Mouse (Mus musculus): ENCODE data around the gene Olfr370. TPM values are rescaled to one million over a fixed set of nuclear protein-coding genes. Genes with fewer than 3 reads are reported as not detected.
"Not testable (repeated sequence)": the region's sequence is repeated elsewhere in the genome, so short reads cannot be mapped to it uniquely, and the experiment has no call there.

Gene Olfr370
- polyA plus RNA-seq (2015; fragmentation: Nextera tagmentation; extraction: Ambion mirVana), result not detected in 2 replicates

- ATAC-seq (replicated peaks; ENCODE audit: insufficient number of reproducible peaks, insufficient read depth, low FRiP score, low read depth), result no peak
- Histone ChIP-seq H3K36me3 (no peaks in the 10 kb centered on the region), H3K4me2 (no peak within 1 kb of the TSS), H3K9me3 (replicated peaks) (no peaks in the 10 kb centered on the region), H3K27ac (no peak within 1 kb of the TSS), H3K4me3 (no peak within 1 kb of the TSS), H3K27me3 (no peaks in the 10 kb centered on the region), H3K4me1 (replicated peaks) (no peaks in the 10 kb centered on the region), H3K9ac (no peak within 1 kb of the TSS)
- WGBS, result 63% methylated on average over 3 of the region's 3 CpGs
Measured at GRCm38 (mm10) chr8:83535736-83536135, at the start of gene Olfr370. Gene Olfr370, plus strand, starts transcription at chr8:83535780.

- H3K36me3 ChIP-seq, result no peaks in the 10 kb centered on the region
- H3K4me2 ChIP-seq, result no peak overlapping the region
- H3K27me3 ChIP-seq, result no peaks in the 10 kb centered on the region
- H3K4me1 ChIP-seq (replicated peaks), result no peaks in the 10 kb centered on the region
- no peak overlapping the region for H3K27ac ChIP-seq
- ATAC-seq (replicated peaks; ENCODE audit: insufficient number of reproducible peaks, insufficient read depth, low FRiP score, low read depth), result no peak
- WGBS, result 76% methylated on average over 3 of the region's 3 CpGs
- H3K4me3 ChIP-seq, result no peak overlapping the region
- no peak overlapping the region for H3K9ac ChIP-seq
- no peaks in the 10 kb centered on the region for H3K9me3 ChIP-seq (replicated peaks)
Measured at GRCm38 (mm10) chr8:83511696-83512095, 23.9 kb upstream of the Olfr370 start.

GRCm38 (mm10) chr8:83520432-83520831 lies 15.1 kb upstream of the Olfr370 start:
- Histone ChIP-seq H3K4me2 (no peak overlapping the region), H3K9ac (no peak overlapping the region), H3K4me1 (replicated peaks) (no peaks in the 10 kb centered on the region), H3K36me3 (no peaks in the 10 kb centered on the region), H3K4me3 (no peak overlapping the region), H3K9me3 (replicated peaks) (no peaks in the 10 kb centered on the region), H3K27ac (no peak overlapping the region), H3K27me3 (no peaks in the 10 kb centered on the region)
- ATAC-seq (replicated peaks; ENCODE audit: insufficient number of reproducible peaks, insufficient read depth, low FRiP score, low read depth), result no peak
- WGBS, result 67% methylated on average over 3 of the region's 3 CpGs

- WGBS, result 60% methylated on average over 3 of the region's 3 CpGs
- H3K27me3 ChIP-seq; H3K9me3 ChIP-seq (replicated peaks); H3K4me1 ChIP-seq (replicated peaks); H3K4me3 ChIP-seq; H3K9ac ChIP-seq; H3K36me3 ChIP-seq; H3K4me2 ChIP-seq; ATAC-seq (replicated peaks; ENCODE audit: insufficient number of reproducible peaks, insufficient read depth, low FRiP score, low read depth); H3K27ac ChIP-seq: not testable (repeated sequence)
Measured at GRCm38 (mm10) chr8:83520907-83521306, 14.7 kb upstream of the Olfr370 start.

GRCm38 (mm10) chr8:83521310-83521709 lies 14.3 kb upstream of the Olfr370 start:
- Histone ChIP-seq H3K27me3 (no peaks in the 10 kb centered on the region), H3K27ac (no peak overlapping the region), H3K4me1 (replicated peaks) (no peaks in the 10 kb centered on the region), H3K4me3 (no peak overlapping the region), H3K36me3 (no peaks in the 10 kb centered on the region), H3K9me3 (replicated peaks) (no peaks in the 10 kb centered on the region), H3K9ac (no peak overlapping the region), H3K4me2 (no peak overlapping the region)
- no peak for ATAC-seq (replicated peaks; ENCODE audit: insufficient number of reproducible peaks, insufficient read depth, low FRiP score, low read depth)
- WGBS, result 6% methylated on average over 1 of the region's 1 CpGs

- no peak overlapping the region for H3K27ac ChIP-seq
- no peak overlapping the region for H3K9ac ChIP-seq
- no peak for ATAC-seq (replicated peaks; ENCODE audit: insufficient number of reproducible peaks, insufficient read depth, low FRiP score, low read depth)
- H3K4me2 ChIP-seq, result no peak overlapping the region
- no peaks in the 10 kb centered on the region for H3K9me3 ChIP-seq (replicated peaks)
- H3K4me1 ChIP-seq (replicated peaks), result no peaks in the 10 kb centered on the region
- H3K36me3 ChIP-seq, result no peaks in the 10 kb centered on the region
- no peaks in the 10 kb centered on the region for H3K27me3 ChIP-seq
- no peak overlapping the region for H3K4me3 ChIP-seq
- 76% methylated on average over 2 of the region's 2 CpGs for WGBS
Measured at GRCm38 (mm10) chr8:83534802-83535201, 778 bp upstream of the Olfr370 start.

- Histone ChIP-seq H3K4me3 (no peak overlapping the region), H3K27me3 (no peaks in the 10 kb centered on the region), H3K9ac (no peak overlapping the region), H3K27ac (no peak overlapping the region), H3K9me3 (replicated peaks) (no peaks in the 10 kb centered on the region), H3K36me3 (no peaks in the 10 kb centered on the region), H3K4me2 (no peak overlapping the region), H3K4me1 (replicated peaks) (peaks cover 7% of the 10 kb centered on the region)
- ATAC-seq (replicated peaks; ENCODE audit: insufficient number of reproducible peaks, insufficient read depth, low FRiP score, low read depth), result no peak
- 60% methylated on average over 3 of the region's 3 CpGs for WGBS
Measured at GRCm38 (mm10) chr8:83562669-83563068, 27.1 kb downstream of the Olfr370 start.

GRCm38 (mm10) chr8:83563246-83563645 lies 27.7 kb downstream of the Olfr370 start:
- Histone ChIP-seq H3K4me1 (replicated peaks) (peaks cover 13% of the 10 kb centered on the region), H3K4me3 (no peak overlapping the region), H3K4me2 (no peak overlapping the region), H3K36me3 (no peaks in the 10 kb centered on the region), H3K27ac (no peak overlapping the region), H3K9me3 (replicated peaks) (no peaks in the 10 kb centered on the region), H3K9ac (no peak overlapping the region), H3K27me3 (no peaks in the 10 kb centered on the region)
- WGBS, result 70% methylated on average over 4 of the region's 4 CpGs
- no peak for ATAC-seq (replicated peaks; ENCODE audit: insufficient number of reproducible peaks, insufficient read depth, low FRiP score, low read depth)

- Histone ChIP-seq H3K4me3 (no peak overlapping the region), H3K9ac (no peak overlapping the region), H3K4me2 (0 out of 2 replicates have a peak overlapping the region, but pooled peaks have one; percentile 80), H3K4me1 (replicated peaks) (peaks cover 21% of the 10 kb centered on the region), H3K27ac (no peak overlapping the region), H3K36me3 (peaks cover 10% of the 10 kb centered on the region; the same call in 1 of the 2 replicates), H3K9me3 (replicated peaks) (no peaks in the 10 kb centered on the region), H3K27me3 (no peaks in the 10 kb centered on the region)
- ATAC-seq (replicated peaks; ENCODE audit: insufficient number of reproducible peaks, insufficient read depth, low FRiP score, low read depth), result no peak
- WGBS, result 78% methylated on average over 9 of the region's 9 CpGs
Measured at GRCm38 (mm10) chr8:83565731-83566375, 30.3 kb downstream of the Olfr370 start.

GRCm38 (mm10) chr8:83566469-83567395 lies 31.2 kb downstream of the Olfr370 start, which contains the start of gene Ndufb7:
Gene Ndufb7, plus strand, starts transcription at chr8:83566671.
- peaks cover 17% of the 10 kb centered on the region for H3K36me3 ChIP-seq
- no peaks in the 10 kb centered on the region for H3K27me3 ChIP-seq
- ATAC-seq (replicated peaks; ENCODE audit: insufficient number of reproducible peaks, insufficient read depth, low FRiP score, low read depth), result peak; percentile 79
- peak within 1 kb of the TSS; percentile 80 for H3K4me2 ChIP-seq
- peak within 1 kb of the TSS; percentile 80 for H3K27ac ChIP-seq
- H3K4me3 ChIP-seq, result peak within 1 kb of the TSS; percentile 82
- WGBS, result under 1% methylated on average over 48 of the region's 48 CpGs
- H3K9me3 ChIP-seq (replicated peaks), result no peaks in the 10 kb centered on the region
- H3K9ac ChIP-seq, result peak within 1 kb of the TSS; percentile 82
- H3K4me1 ChIP-seq (replicated peaks), result peaks cover 21% of the 10 kb centered on the region

- Histone ChIP-seq H3K4me3 (peak overlapping the region; percentile 82), H3K27me3 (no peaks in the 10 kb centered on the region), H3K4me2 (peak overlapping the region; percentile 80), H3K9me3 (replicated peaks) (no peaks in the 10 kb centered on the region), H3K27ac (no peak overlapping the region), H3K36me3 (peaks cover 25% of the 10 kb centered on the region), H3K9ac (peak overlapping the region; percentile 82), H3K4me1 (replicated peaks) (peaks cover 21% of the 10 kb centered on the region)
- ATAC-seq (replicated peaks; ENCODE audit: insufficient number of reproducible peaks, insufficient read depth, low FRiP score, low read depth), result no peak
- 49% methylated on average over 3 of the region's 3 CpGs for WGBS
Measured at GRCm38 (mm10) chr8:83567668-83568067, 32.1 kb downstream of the Olfr370 start.

All from heart, embryonic 15.5 days (tissue).